Mouse (Mus musculus) liver, embryonic 13.5 days (tissue): ENCODE measurements around the gene Slc39a8. TPM values are rescaled to one million over a fixed set of nuclear protein-coding genes. Genes with fewer than 3 reads are reported as not detected.

ENCODE experiments used
- ATAC-seq: fragments of 200-750 bp; cut with Nextera tagmentation; 2 replicates; pipeline ENCODE4 v1.8.0; 2017; ENCODE audit warnings: low read depth, mild to moderate bottlenecking, moderate number of reproducible peaks, moderate library complexity
- DNase-seq: peaks from one replicate; pipeline ENCODE4 v3.0.0; 2022
- H3K27ac ChIP-seq: fragments of 300-500 bp; sonication (generic); 2 replicates; pipeline ENCODE4 v1.5.1; 2015; ENCODE audit warnings: moderate library complexity, mild to moderate bottlenecking, inconsistent platforms
- H3K27me3 ChIP-seq: fragments of 300-500 bp; sonication (generic); 2 replicates; pipeline ENCODE4 v1.6.1; 2015; ENCODE audit warnings: mild to moderate bottlenecking, inconsistent platforms
- H3K36me3 ChIP-seq: fragments of 300-500 bp; sonication (generic); 2 replicates; pipeline ENCODE4 v1.6.1; 2015; ENCODE audit warnings: mild to moderate bottlenecking, inconsistent platforms
- H3K4me1 ChIP-seq: fragments of 300-500 bp; sonication (generic); replicated peaks from 2 replicates; pipeline ENCODE4 v1.6.1; 2015; ENCODE audit warnings: inconsistent platforms
- H3K4me2 ChIP-seq: fragments of 300-500 bp; sonication (generic); 2 replicates; pipeline ENCODE4 v1.6.1; 2015; ENCODE audit warnings: inconsistent platforms, mild to moderate bottlenecking, moderate library complexity
- H3K4me3 ChIP-seq: fragments of 300-500 bp; sonication (generic); replicated peaks from 2 replicates; pipeline ENCODE4 v1.5.1; 2015; ENCODE audit warnings: mild to moderate bottlenecking, inconsistent platforms
- H3K9ac ChIP-seq: fragments of 300-500 bp; sonication (generic); 2 replicates; pipeline ENCODE4 v1.6.1; 2015; ENCODE audit warnings: mild to moderate bottlenecking, inconsistent platforms
- H3K9me3 ChIP-seq: fragments of 300-500 bp; sonication (generic); replicated peaks from 2 replicates; pipeline ENCODE4 v1.6.1; 2016; ENCODE audit warnings: inconsistent platforms
- WGBS: fragments of 180-500 bp; shearing (Covaris S2); methylation state at CpG from one replicate; pipeline ENCODE4 v1.1.7; 2015; ENCODE audit not compliant: insufficient replicate concordance; 5-methylcytosine and 5-hydroxymethylcytosine counted together
- polyA plus RNA-seq: library from polyadenylated mRNA; unstranded; fragments of >200 nt; fragmentation: Nextera tagmentation; extraction: Ambion mirVana; gene quantifications from 2 replicates; pipeline ENCODE4 v1.2.1, GENCODE M21; 2015

The Slc39a8 gene
- polyA plus RNA-seq, 1 experiment from 2014 or later = 61.3 TPM

GRCm38 (mm10) chr3:135873596-135873995 is 48.5 kb downstream of the Slc39a8 start:
- Histone ChIP-seq H3K36me3 (peaks cover 41% of the 10 kb centered on the region), H3K27me3 (no peaks in the 10 kb centered on the region), H3K4me1 (no peaks in the 10 kb centered on the region), H3K9me3 (no peaks in the 10 kb centered on the region), H3K9ac (no peak overlapping the region), H3K4me3 (no peak overlapping the region), H3K27ac (no peak overlapping the region), H3K4me2 (no peak overlapping the region)
- 82% methylated on average over 3 of the region's 3 CpGs for WGBS
- no peak for DNase-seq
- ATAC-seq = no peak

GRCm38 (mm10) chr3:135878048-135878447 is 53.0 kb downstream of the Slc39a8 start:
- 87% methylated on average over 6 of the region's 6 CpGs for WGBS
- H3K9ac ChIP-seq = no peak overlapping the region
- DNase-seq (no peak), ATAC-seq (no peak)
- no peaks in the 10 kb centered on the region for H3K27me3 ChIP-seq
- no peak overlapping the region for H3K4me3 ChIP-seq
- no peak overlapping the region for H3K4me2 ChIP-seq
- H3K4me1 ChIP-seq = no peaks in the 10 kb centered on the region
- no peak overlapping the region for H3K27ac ChIP-seq
- peaks cover 21% of the 10 kb centered on the region for H3K36me3 ChIP-seq
- no peaks in the 10 kb centered on the region for H3K9me3 ChIP-seq

- no peaks in the 10 kb centered on the region for H3K27me3 ChIP-seq
- no peak overlapping the region for H3K4me2 ChIP-seq
- ATAC-seq (no peak), DNase-seq (no peak)
- no peaks in the 10 kb centered on the region for H3K4me1 ChIP-seq
- peaks cover 34% of the 10 kb centered on the region for H3K36me3 ChIP-seq
- no peaks in the 10 kb centered on the region for H3K9me3 ChIP-seq
- H3K27ac ChIP-seq = no peak overlapping the region
- no peak overlapping the region for H3K9ac ChIP-seq
- WGBS = 73% methylated on average over 12 of the region's 12 CpGs
- H3K4me3 ChIP-seq = no peak overlapping the region
Observed at GRCm38 (mm10) chr3:135885927-135886658, 61.0 kb downstream of the Slc39a8 start.

GRCm38 (mm10) chr3:135886659-135887027 is 61.6 kb downstream of the Slc39a8 start:
- Histone ChIP-seq H3K4me3 (no peak overlapping the region), H3K9me3 (no peaks in the 10 kb centered on the region), H3K4me1 (no peaks in the 10 kb centered on the region), H3K27ac (no peak overlapping the region), H3K9ac (no peak overlapping the region), H3K4me2 (no peak overlapping the region), H3K27me3 (no peaks in the 10 kb centered on the region), H3K36me3 (peaks cover 34% of the 10 kb centered on the region)
- DNase-seq (no peak), ATAC-seq (no peak)
- 55% methylated on average over 12 of the region's 12 CpGs for WGBS

GRCm38 (mm10) chr3:135887033-135887855 is 62.2 kb downstream of the Slc39a8 start:
- Histone ChIP-seq H3K4me3 (no peak overlapping the region), H3K4me2 (no peak overlapping the region), H3K27me3 (no peaks in the 10 kb centered on the region), H3K9ac (no peak overlapping the region), H3K4me1 (no peaks in the 10 kb centered on the region), H3K36me3 (peaks cover 34% of the 10 kb centered on the region), H3K27ac (no peak overlapping the region), H3K9me3 (no peaks in the 10 kb centered on the region)
- WGBS = 81% methylated on average over 9 of the region's 9 CpGs
- ATAC-seq = no peak
- no peak for DNase-seq

GRCm38 (mm10) chr3:135887856-135888155 is 62.7 kb downstream of the Slc39a8 start:
- no peak for DNase-seq
- Histone ChIP-seq H3K27ac (no peak overlapping the region), H3K9ac (no peak overlapping the region), H3K36me3 (peaks cover 32% of the 10 kb centered on the region), H3K4me1 (no peaks in the 10 kb centered on the region), H3K27me3 (no peaks in the 10 kb centered on the region), H3K9me3 (no peaks in the 10 kb centered on the region), H3K4me3 (no peak overlapping the region), H3K4me2 (no peak overlapping the region)
- WGBS = 89% methylated on average over 5 of the region's 5 CpGs
- ATAC-seq = no peak

GRCm38 (mm10) chr3:135889401-135889800 is 64.3 kb downstream of the Slc39a8 start:
- H3K9me3 ChIP-seq = no peaks in the 10 kb centered on the region
- H3K4me1 ChIP-seq = no peaks in the 10 kb centered on the region
- H3K27me3 ChIP-seq = no peaks in the 10 kb centered on the region
- H3K36me3 ChIP-seq = peaks cover 25% of the 10 kb centered on the region
- no peak for DNase-seq
- ATAC-seq = peak; percentile 53
- H3K9ac ChIP-seq = no peak overlapping the region
- H3K4me2 ChIP-seq = no peak overlapping the region
- no peak overlapping the region for H3K4me3 ChIP-seq
- no peak overlapping the region for H3K27ac ChIP-seq

GRCm38 (mm10) chr3:135903366-135903765 is 78.3 kb downstream of the Slc39a8 start:
- H3K36me3 ChIP-seq = no peaks in the 10 kb centered on the region
- no peak overlapping the region for H3K9ac ChIP-seq
- ATAC-seq (no peak), DNase-seq (no peak)
- no peaks in the 10 kb centered on the region for H3K27me3 ChIP-seq
- H3K27ac ChIP-seq = no peak overlapping the region
- no peaks in the 10 kb centered on the region for H3K9me3 ChIP-seq
- WGBS = 51% methylated on average over 1 of the region's 1 CpGs
- H3K4me2 ChIP-seq = no peak overlapping the region
- no peak overlapping the region for H3K4me3 ChIP-seq
- H3K4me1 ChIP-seq = no peaks in the 10 kb centered on the region

- 62% methylated on average over 6 of the region's 6 CpGs for WGBS
- no peak overlapping the region for H3K9ac ChIP-seq
- ATAC-seq (no peak), DNase-seq (no peak)
- no peak overlapping the region for H3K4me3 ChIP-seq
- no peaks in the 10 kb centered on the region for H3K9me3 ChIP-seq
- H3K27me3 ChIP-seq = no peaks in the 10 kb centered on the region
- no peaks in the 10 kb centered on the region for H3K36me3 ChIP-seq
- H3K27ac ChIP-seq = no peak overlapping the region
- no peaks in the 10 kb centered on the region for H3K4me1 ChIP-seq
- no peak overlapping the region for H3K4me2 ChIP-seq
Observed at GRCm38 (mm10) chr3:135904881-135905280, 79.8 kb downstream of the Slc39a8 start.

GRCm38 (mm10) chr3:135905729-135906128 is 80.7 kb downstream of the Slc39a8 start:
- no peak for DNase-seq
- WGBS = 82% methylated on average over 1 of the region's 1 CpGs

GRCm38 (mm10) chr3:135907028-135907427 is 81.9 kb downstream of the Slc39a8 start:
- Histone ChIP-seq H3K9ac (no peak overlapping the region), H3K27ac (no peak overlapping the region), H3K9me3 (no peaks in the 10 kb centered on the region), H3K4me2 (no peak overlapping the region), H3K4me1 (no peaks in the 10 kb centered on the region), H3K27me3 (no peaks in the 10 kb centered on the region), H3K36me3 (no peaks in the 10 kb centered on the region), H3K4me3 (no peak overlapping the region)
- ATAC-seq (no peak), DNase-seq (no peak)
- WGBS = 41% methylated on average over 3 of the region's 3 CpGs

More at GRCm38 (mm10) chr3:135905729-135906128, 80.7 kb downstream of the Slc39a8 start:
- H3K9ac ChIP-seq = no peak overlapping the region
- no peak overlapping the region for H3K4me3 ChIP-seq
- no peaks in the 10 kb centered on the region for H3K36me3 ChIP-seq
- H3K4me1 ChIP-seq = no peaks in the 10 kb centered on the region
- H3K27me3 ChIP-seq = no peaks in the 10 kb centered on the region
- H3K27ac ChIP-seq = no peak overlapping the region
- H3K4me2 ChIP-seq = no peak overlapping the region
- ATAC-seq = no peak
- H3K9me3 ChIP-seq = no peaks in the 10 kb centered on the region

- Histone ChIP-seq H3K4me1 (no peaks in the 10 kb centered on the region), H3K9me3 (no peaks in the 10 kb centered on the region), H3K4me2 (no peak overlapping the region), H3K4me3 (no peak overlapping the region), H3K27me3 (no peaks in the 10 kb centered on the region), H3K27ac (no peak overlapping the region), H3K36me3 (no peaks in the 10 kb centered on the region), H3K9ac (no peak overlapping the region)
- DNase-seq = no peak
- no peak for ATAC-seq
- 77% methylated on average over 4 of the region's 4 CpGs for WGBS
Observed at GRCm38 (mm10) chr3:135915941-135916340, 90.9 kb downstream of the Slc39a8 start.
